Mouse (Mus musculus) lung, embryonic 14.5 days (tissue): Measurements from ENCODE around the gene Erh. TPM values are rescaled to one million over a fixed set of nuclear protein-coding genes. Genes with fewer than 3 reads are reported as not detected.

Source experiments
- ATAC-seq: fragments of 200-750 bp; cut with Nextera tagmentation; 2 replicates; pipeline ENCODE4 v1.8.0; 2017; ENCODE audit warnings: mild to moderate bottlenecking, moderate TSS enrichment, moderate library complexity; ENCODE audit not compliant: insufficient read depth
- DNase-seq: peaks from one replicate; pipeline ENCODE4 v3.0.0-alpha.2; 2015
- H3K27ac ChIP-seq: fragments of 300-500 bp; sonication (generic); 2 replicates; pipeline ENCODE4 v1.5.1; 2014; ENCODE audit warnings: low read depth, mild to moderate bottlenecking, moderate library complexity
- H3K27me3 ChIP-seq: fragments of 300-500 bp; sonication (generic); 2 replicates; pipeline ENCODE4 v1.6.1; 2014; ENCODE audit warnings: low read length, control low read depth; ENCODE audit not compliant: insufficient read depth
- H3K36me3 ChIP-seq: fragments of 300-500 bp; sonication (generic); 2 replicates; pipeline ENCODE4 v1.6.1; 2014; ENCODE audit warnings: control low read depth; ENCODE audit not compliant: insufficient read depth
- H3K4me1 ChIP-seq: fragments of 300-500 bp; sonication (generic); 2 replicates; pipeline ENCODE4 v1.6.1; 2014; ENCODE audit warnings: antibody characterized with exemption, control low read depth; ENCODE audit not compliant: insufficient read depth
- H3K4me2 ChIP-seq: fragments of 300-500 bp; sonication (generic); 2 replicates; pipeline ENCODE4 v1.6.1; 2014; ENCODE audit warnings: mild to moderate bottlenecking
- H3K4me3 ChIP-seq: fragments of 300-500 bp; sonication (generic); 2 replicates; pipeline ENCODE4 v1.5.1; 2014; ENCODE audit warnings: low read depth, low read length
- H3K9ac ChIP-seq: fragments of 300-500 bp; sonication (generic); 2 replicates; pipeline ENCODE4 v1.6.1; 2014
- H3K9me3 ChIP-seq: fragments of 300-500 bp; sonication (generic); 2 replicates; pipeline ENCODE4 v1.6.1; 2016; ENCODE audit warnings: low read depth, low read length, control low read depth
- CTCF ChIP-seq: IDR thresholded peaks from 2 replicates; pipeline ENCODE4 v1.5.1; 2016; ENCODE audit warnings: antibody characterized with exemption, low read depth
- WGBS: fragments of 180-500 bp; shearing (Covaris S2); extraction: QIAGEN DNeasy Blood & Tissue Kit; methylation state at CpG from one replicate; pipeline ENCODE4 v1.1.7; 2014; 5-methylcytosine and 5-hydroxymethylcytosine counted together
- polyA plus RNA-seq: library from polyadenylated mRNA; unstranded; fragments of >200 nt; fragmentation: Nextera tagmentation; extraction: Ambion mirVana; gene quantifications from 2 replicates; pipeline ENCODE4 v1.2.1, GENCODE M21; 2014

Gene Erh
- polyA plus RNA-seq, 1 experiment from 2014 or later = 369 TPM

DNA sequence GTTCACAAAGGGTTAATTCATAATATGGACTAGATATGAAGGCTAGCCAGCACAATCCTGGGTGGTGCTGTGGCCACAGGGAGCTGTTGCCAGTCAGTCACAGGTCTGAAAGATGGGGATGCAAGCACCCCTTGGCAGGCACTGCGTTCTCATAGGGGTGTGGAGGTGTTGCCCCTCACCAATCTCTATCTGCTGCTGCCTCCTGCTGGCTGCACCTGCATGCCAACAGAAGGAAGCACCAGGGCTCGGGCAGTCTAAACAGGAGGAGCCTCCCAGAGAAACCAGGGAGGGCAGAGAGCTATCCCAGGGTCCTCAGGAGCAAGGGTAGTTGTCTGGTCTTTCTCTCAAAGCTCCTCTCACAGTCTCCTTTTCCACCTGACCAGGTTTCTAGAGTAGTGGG lies 59.2 kb downstream of the Erh start:
- ATAC-seq = no peak
- peak; percentile 61 for DNase-seq
- H3K36me3 ChIP-seq = no peaks in the 10 kb centered on the region
- peaks cover 3% of the 10 kb centered on the region; the same call in 1 of the 2 replicates for H3K4me1 ChIP-seq
- peak; percentile 71 for TF ChIP-seq CTCF
- no peaks in the 10 kb centered on the region for H3K9me3 ChIP-seq
- WGBS = 19% methylated on average over 2 of the region's 2 CpGs
- no peak overlapping the region for H3K9ac ChIP-seq
- no peak overlapping the region for H3K4me3 ChIP-seq
- no peaks in the 10 kb centered on the region for H3K27me3 ChIP-seq
- no peak overlapping the region for H3K4me2 ChIP-seq
- H3K27ac ChIP-seq = no peak overlapping the region

Other genes starting within 250 kb of the Erh start
- gene Dcaf5, start 207.7 kb downstream of the Erh start, polyA plus RNA-seq = 9.9 and 10.7 TPM in 2 replicates
- 28.5 and 29.5 TPM in 2 replicates for gene Exd2, start 181.2 kb downstream of the Erh start, polyA plus RNA-seq
- gene Galnt16, start 126.1 kb downstream of the Erh start, polyA plus RNA-seq = 4.8 and 6.7 TPM in 2 replicates
- 33.9 and 38.2 TPM in 2 replicates for gene Slc39a9, start 458 bp downstream of the Erh start, polyA plus RNA-seq
- 2.7 and 4.6 TPM in 2 replicates for gene Plekhd1, start 48.2 kb upstream of the Erh start, polyA plus RNA-seq
- gene Ccdc177, start 116.3 kb upstream of the Erh start, polyA plus RNA-seq = 0.04 and 0.11 TPM in 2 replicates
- gene Susd6, start 146.2 kb upstream of the Erh start, polyA plus RNA-seq = 20.5 and 21.2 TPM in 2 replicates